Mouse (Mus musculus): ENCODE data around the gene Ctbp1.

GRCm38 (mm10) chr5:33239934-33240333, 34.9 kb downstream of the Ctbp1 start:
- TF ChIP-seq CTCF (IDR thresholded peaks at IDR 0.05; ENCODE audit: control insufficient read depth, insufficient read depth, insufficient replicate concordance, low read depth, low read length) (no peak), POLR2A (IDR thresholded peaks at IDR 0.05; ENCODE audit: control insufficient read depth, low read depth, low read length) (no peak)
